Mouse (Mus musculus): Measurements from ENCODE around the gene Chrnd. TPM values are rescaled to one million over a fixed set of nuclear protein-coding genes. Genes with fewer than 3 reads are reported as not detected.
A peak's percentile ranks its signal among the peaks of the same experiment; 100 is the strongest.

Gene Chrnd
- total and polyA plus RNA-seq, 3 experiments, result not detected

DNA sequence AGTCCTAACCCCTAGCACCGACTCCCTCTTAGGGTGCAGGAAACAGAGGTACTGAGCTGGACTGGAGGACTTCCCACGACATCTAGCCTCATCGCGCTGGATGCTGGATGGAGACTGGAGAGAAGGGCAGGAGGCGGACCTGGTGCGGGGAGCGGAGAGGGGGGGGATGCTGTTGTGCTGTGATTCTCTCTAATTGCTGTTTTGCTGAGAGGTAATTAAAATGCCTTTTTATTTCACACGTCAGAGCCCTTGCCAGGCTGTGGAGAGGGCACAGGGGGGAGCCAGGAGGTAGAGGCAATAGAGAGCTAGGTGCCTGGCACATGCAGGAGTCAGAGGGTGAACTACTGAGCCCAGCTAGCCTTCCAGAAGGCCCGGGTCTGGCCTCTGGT lies 25.6 kb upstream of the Chrnd start:
- H3K4me3 ChIP-seq (ENCODE audit: low read depth, low read length), result no peak overlapping the region
- DNase-seq (ENCODE audit: low spot score) (no peak), ATAC-seq (ENCODE audit: extremely low read depth, insufficient number of reproducible peaks, low FRiP score, poor library complexity, severe bottlenecking) (no peak)
- no peaks in the 10 kb centered on the region for H3K4me1 ChIP-seq (ENCODE audit: insufficient read depth, low read depth, low read length)
- TF ChIP-seq GATA2 (IDR thresholded peaks at IDR 0.05; ENCODE audit: borderline replicate concordance, low read depth, low read length), result no peak
- no peak for TF ChIP-seq CTCF (IDR thresholded peaks at IDR 0.05; ENCODE audit: low read depth, low read length)
- TF ChIP-seq POLR2AphosphoS5 (IDR thresholded peaks at IDR 0.05; ENCODE audit: insufficient replicate concordance, low read depth, low read length), result no peak
- no peak for TF ChIP-seq GATA1 (IDR thresholded peaks at IDR 0.05; ENCODE audit: borderline replicate concordance, low read length)
- no peak for TF ChIP-seq TAL1 (conservative IDR thresholded peaks at IDR 0.05; ENCODE audit: low read depth, low read length)
- peaks cover 14% of the 10 kb centered on the region for H3K27me3 ChIP-seq (ENCODE audit: insufficient read depth, low read length)
- no peaks in the 10 kb centered on the region for H3K9me3 ChIP-seq (replicated peaks)
- H3K36me3 ChIP-seq (replicated peaks), result no peaks in the 10 kb centered on the region

DNA sequence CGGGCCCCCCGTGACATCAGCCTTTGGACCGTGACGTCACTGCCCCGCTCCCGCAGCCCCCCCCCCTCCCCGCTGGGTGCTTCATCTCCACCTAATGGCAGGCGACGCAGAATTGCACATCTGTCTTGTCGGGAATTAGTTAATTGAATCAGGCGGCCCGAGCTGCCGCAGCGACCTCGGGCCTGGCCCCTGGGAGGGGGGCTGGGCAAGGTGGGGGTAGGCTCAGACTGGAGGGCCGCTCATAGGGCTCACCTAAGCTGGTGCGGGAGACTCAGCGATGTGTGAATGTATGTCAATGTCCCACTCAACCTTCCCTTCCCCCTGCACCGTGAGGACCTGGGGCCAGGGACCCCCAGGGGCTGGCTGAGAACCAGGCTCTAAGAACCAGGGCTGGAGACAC lies 19.9 kb upstream of the Chrnd start:
- H3K27me3 ChIP-seq (ENCODE audit: insufficient read depth, low read length), result peaks cover 34% of the 10 kb centered on the region

DNA sequence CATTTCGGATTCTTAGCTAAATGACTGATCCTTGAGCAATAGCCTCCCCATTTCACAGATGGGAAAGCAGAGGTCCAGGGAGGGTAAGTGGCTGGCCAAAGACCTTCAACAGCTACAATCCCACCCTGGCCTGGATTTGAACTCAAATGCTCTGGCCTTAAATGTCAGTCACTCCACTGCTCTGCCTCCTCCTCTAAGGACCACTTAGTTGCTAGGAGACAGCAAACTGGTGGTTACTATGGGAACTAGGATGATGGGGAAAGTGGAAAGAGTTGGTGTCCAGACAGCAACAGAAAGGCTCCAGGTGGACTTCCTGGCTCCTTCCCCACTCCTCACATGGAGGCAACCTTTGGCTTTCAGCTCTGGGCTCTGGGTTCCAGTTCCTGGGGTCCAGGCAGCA lies 19.1 kb upstream of the Chrnd start:
- H3K36me3 ChIP-seq (replicated peaks), result no peaks in the 10 kb centered on the region
- ATAC-seq (ENCODE audit: extremely low read depth, insufficient number of reproducible peaks, low FRiP score, poor library complexity, severe bottlenecking) (no peak), DNase-seq (ENCODE audit: low spot score) (no peak)
- TF ChIP-seq GATA1 (IDR thresholded peaks at IDR 0.05; ENCODE audit: borderline replicate concordance, low read length), result no peak
- peaks cover 42% of the 10 kb centered on the region for H3K27me3 ChIP-seq (ENCODE audit: insufficient read depth, low read length)
- peaks cover 3% of the 10 kb centered on the region; the same call in 1 of the 2 replicates for H3K4me1 ChIP-seq (ENCODE audit: insufficient read depth, low read depth, low read length)
- no peaks in the 10 kb centered on the region for H3K9me3 ChIP-seq (replicated peaks)
- no peak overlapping the region for H3K4me3 ChIP-seq (ENCODE audit: low read depth, low read length)

More for the DNA sequence above, 19.9 kb upstream of the Chrnd start:
- peaks cover 3% of the 10 kb centered on the region; the same call in 1 of the 2 replicates for H3K4me1 ChIP-seq (ENCODE audit: insufficient read depth, low read depth, low read length)
- TF ChIP-seq CTCF (IDR thresholded peaks at IDR 0.05; ENCODE audit: low read depth, low read length) (no peak), GATA1 (IDR thresholded peaks at IDR 0.05; ENCODE audit: borderline replicate concordance, low read length) (no peak), GATA2 (IDR thresholded peaks at IDR 0.05; ENCODE audit: borderline replicate concordance, low read depth, low read length) (no peak), POLR2AphosphoS5 (IDR thresholded peaks at IDR 0.05; ENCODE audit: insufficient replicate concordance, low read depth, low read length) (no peak), TAL1 (conservative IDR thresholded peaks at IDR 0.05; ENCODE audit: low read depth, low read length) (no peak)
- no peak for ATAC-seq (ENCODE audit: extremely low read depth, insufficient number of reproducible peaks, low FRiP score, poor library complexity, severe bottlenecking)
- H3K36me3 ChIP-seq (replicated peaks), result no peaks in the 10 kb centered on the region
- H3K4me3 ChIP-seq (ENCODE audit: low read depth, low read length), result no peak overlapping the region
- no peak for DNase-seq (ENCODE audit: low spot score)
- no peaks in the 10 kb centered on the region for H3K9me3 ChIP-seq (replicated peaks)

DNA sequence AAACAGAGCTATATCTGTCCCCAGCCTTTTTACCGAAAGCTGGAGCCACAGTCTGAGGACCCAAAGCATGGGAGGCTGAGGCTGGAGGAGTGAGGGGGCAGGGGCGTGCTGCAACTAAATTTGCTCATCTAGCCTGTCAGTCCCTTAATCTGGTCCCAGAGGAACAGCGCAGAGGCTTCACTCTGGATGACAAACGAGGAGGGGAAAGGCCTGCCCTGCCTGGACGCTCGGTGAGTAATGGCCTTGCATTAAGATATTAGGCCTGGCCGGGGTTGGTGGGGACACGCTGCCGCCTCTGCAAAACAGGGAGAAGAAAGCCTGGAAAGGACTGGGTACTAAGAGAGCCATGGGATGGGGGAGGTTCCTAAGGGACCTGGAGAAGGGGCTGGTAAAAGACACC lies 18.1 kb upstream of the Chrnd start:
- ATAC-seq (ENCODE audit: extremely low read depth, insufficient number of reproducible peaks, low FRiP score, poor library complexity, severe bottlenecking) (no peak), DNase-seq (ENCODE audit: low spot score) (no peak)
- Histone ChIP-seq H3K27me3 (ENCODE audit: insufficient read depth, low read length) (peaks cover 38% of the 10 kb centered on the region), H3K9me3 (replicated peaks) (no peaks in the 10 kb centered on the region), H3K4me1 (ENCODE audit: insufficient read depth, low read depth, low read length) (peaks cover 3% of the 10 kb centered on the region; the same call in 1 of the 2 replicates), H3K4me3 (ENCODE audit: low read depth, low read length) (no peak overlapping the region), H3K36me3 (replicated peaks) (no peaks in the 10 kb centered on the region)
- no peak for TF ChIP-seq GATA1 (IDR thresholded peaks at IDR 0.05; ENCODE audit: borderline replicate concordance, low read length)

DNA sequence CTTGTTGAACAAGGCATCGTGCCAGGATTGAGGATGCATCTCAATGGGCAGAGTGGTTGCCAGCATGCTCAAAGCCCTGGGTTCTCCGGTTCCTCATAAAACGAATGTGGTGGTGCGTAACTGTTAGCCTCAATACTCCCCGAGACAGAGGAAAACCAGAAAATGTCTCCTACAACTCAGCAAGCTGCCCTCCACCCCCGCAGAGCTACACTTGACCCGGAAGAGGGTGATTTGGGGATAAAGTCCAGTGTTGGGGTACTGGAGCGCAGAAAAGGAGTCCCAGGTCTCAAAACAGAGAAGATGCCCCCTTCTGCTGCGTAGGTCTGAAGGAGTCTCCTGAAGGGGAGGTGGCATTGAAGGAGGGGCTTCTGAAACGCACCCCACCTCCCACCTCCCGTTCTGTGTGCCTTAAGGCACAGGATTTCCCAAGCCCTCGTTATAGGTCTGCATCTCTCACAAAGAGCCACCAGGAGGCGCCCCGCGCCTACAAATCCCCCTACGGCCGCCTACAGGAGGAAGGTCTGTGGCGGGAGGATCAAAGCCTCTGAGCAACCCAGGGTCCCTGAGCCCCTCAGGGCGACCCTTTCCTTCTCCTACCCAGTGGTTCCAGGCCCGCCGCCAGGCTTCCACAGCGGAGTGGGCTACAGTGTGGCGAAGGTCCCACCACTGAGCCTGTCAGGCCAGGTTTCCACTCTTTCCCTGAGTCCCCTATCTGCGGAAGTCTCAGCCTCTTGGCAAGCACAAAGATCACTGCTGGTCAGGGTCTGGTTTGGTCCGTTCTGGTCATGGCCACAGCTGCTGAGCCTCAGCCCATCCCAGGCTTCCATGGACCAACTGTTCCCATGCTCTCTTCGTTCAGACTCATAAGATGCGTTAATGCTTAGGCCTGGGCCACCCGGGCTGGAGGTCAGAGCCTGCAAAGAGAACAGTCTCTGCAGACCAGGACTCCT lies 16.1 kb upstream of the Chrnd start:
- DNase-seq (ENCODE audit: low spot score), result peak; percentile 70
- Histone ChIP-seq H3K4me3 (ENCODE audit: low read depth, low read length) (no peak overlapping the region), H3K9me3 (replicated peaks) (no peaks in the 10 kb centered on the region), H3K27me3 (ENCODE audit: insufficient read depth, low read length) (peaks cover 38% of the 10 kb centered on the region), H3K36me3 (replicated peaks) (no peaks in the 10 kb centered on the region), H3K4me1 (ENCODE audit: insufficient read depth, low read depth, low read length) (peaks cover 3% of the 10 kb centered on the region; the same call in 1 of the 2 replicates)
- TF ChIP-seq CTCF (IDR thresholded peaks at IDR 0.05; ENCODE audit: low read depth, low read length) (peak; percentile 40), TAL1 (conservative IDR thresholded peaks at IDR 0.05; ENCODE audit: low read depth, low read length) (no peak)
- no peak; the same call in 1 of the 2 replicates for ATAC-seq (ENCODE audit: extremely low read depth, insufficient number of reproducible peaks, low FRiP score, poor library complexity, severe bottlenecking)

DNA sequence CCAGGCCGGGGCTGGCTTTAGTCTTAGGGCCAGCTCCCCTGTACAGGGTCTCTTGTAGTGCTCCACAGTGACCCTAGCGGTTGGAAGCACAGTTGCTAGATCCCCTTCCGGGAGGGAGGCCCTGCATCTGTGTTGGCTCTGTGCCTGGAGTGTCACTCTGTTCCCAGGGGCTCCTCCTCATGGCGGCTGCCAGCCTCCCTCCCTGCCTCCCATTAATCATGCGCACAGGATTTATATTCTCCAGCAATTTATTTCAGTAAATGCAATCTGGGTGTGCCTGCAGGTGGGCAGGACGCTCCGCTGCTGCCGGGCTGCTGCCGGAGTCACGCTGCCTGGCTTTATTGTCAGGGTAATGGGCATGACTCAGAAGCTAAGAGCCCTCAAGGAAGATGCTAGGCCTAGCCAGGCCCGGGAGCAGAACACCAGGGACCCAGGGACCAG lies 14.5 kb upstream of the Chrnd start:
- TF ChIP-seq CTCF (IDR thresholded peaks at IDR 0.05; ENCODE audit: low read depth, low read length), result no peak
- no peak for TF ChIP-seq TAL1 (conservative IDR thresholded peaks at IDR 0.05; ENCODE audit: low read depth, low read length)
- TF ChIP-seq GATA1 (IDR thresholded peaks at IDR 0.05; ENCODE audit: borderline replicate concordance, low read length), result no peak
- TF ChIP-seq GATA2 (IDR thresholded peaks at IDR 0.05; ENCODE audit: borderline replicate concordance, low read depth, low read length), result no peak
- TF ChIP-seq POLR2AphosphoS5 (IDR thresholded peaks at IDR 0.05; ENCODE audit: insufficient replicate concordance, low read depth, low read length), result no peak
- H3K9me3 ChIP-seq (replicated peaks), result no peaks in the 10 kb centered on the region
- no peak overlapping the region for H3K4me3 ChIP-seq (ENCODE audit: low read depth, low read length)
- H3K36me3 ChIP-seq (replicated peaks), result no peaks in the 10 kb centered on the region
- DNase-seq (ENCODE audit: low spot score) (no peak), ATAC-seq (ENCODE audit: extremely low read depth, insufficient number of reproducible peaks, low FRiP score, poor library complexity, severe bottlenecking) (no peak)
- H3K27me3 ChIP-seq (ENCODE audit: insufficient read depth, low read length), result peaks cover 42% of the 10 kb centered on the region
- H3K4me1 ChIP-seq (ENCODE audit: insufficient read depth, low read depth, low read length), result peaks cover 3% of the 10 kb centered on the region; the same call in 1 of the 2 replicates

Measured in G1E (cell line).